Mouse (Mus musculus) thymus, adult 2 months (tissue): ENCODE measurements around the gene 4930404N11Rik.

ENCODE experiments used
- CTCF ChIP-seq: fragments of 200-500 bp; IDR thresholded peaks from 2 replicates; pipeline ENCODE4 v1.5.1; 2012; ENCODE audit warnings: mild to moderate bottlenecking, control low read depth, low read length, moderate library complexity, borderline replicate concordance; ENCODE audit not compliant: control insufficient read depth, poor library complexity, insufficient read depth; ENCODE audit errors: extremely low read depth
- POLR2A ChIP-seq: fragments of 200-500 bp; IDR thresholded peaks from 2 replicates; pipeline ENCODE4 v1.6.1; 2012; ENCODE audit warnings: mild to moderate bottlenecking, low read length, control low read depth, moderate library complexity; ENCODE audit not compliant: control insufficient read depth, poor library complexity, insufficient read depth; ENCODE audit errors: extremely low read depth

GRCm38 (mm10) chr10:81379183-81379553, 13.6 kb upstream of the 4930404N11Rik start:
- TF ChIP-seq CTCF: no peak
- TF ChIP-seq POLR2A: no peak
